Mouse (Mus musculus) embryonic facial prominence, embryonic 12.5 days (tissue): ENCODE data around the gene Pygo1. TPM values are rescaled to one million over a fixed set of nuclear protein-coding genes. Genes with fewer than 3 reads are reported as not detected.

Source experiments
- ATAC-seq: fragments of 200-750 bp; cut with Nextera tagmentation; 2 replicates; pipeline ENCODE4 v1.8.0; 2017; ENCODE audit not compliant: insufficient number of reproducible peaks, insufficient read depth, low FRiP score, low TSS enrichment
- H3K27ac ChIP-seq: fragments of 300-500 bp; sonication (generic); 2 replicates; pipeline ENCODE4 v1.5.1; 2016; ENCODE audit warnings: mild to moderate bottlenecking
- H3K27me3 ChIP-seq: fragments of 300-500 bp; sonication (generic); 2 replicates; pipeline ENCODE4 v1.6.1; 2016; ENCODE audit warnings: mild to moderate bottlenecking, moderate library complexity
- H3K36me3 ChIP-seq: fragments of 300-500 bp; sonication (generic); 2 replicates; pipeline ENCODE4 v1.6.1; 2016; ENCODE audit warnings: mild to moderate bottlenecking
- H3K4me1 ChIP-seq: fragments of 300-500 bp; sonication (generic); 2 replicates; pipeline ENCODE4 v1.6.1; 2016
- H3K4me2 ChIP-seq: fragments of 300-500 bp; sonication (generic); replicated peaks from 2 replicates; pipeline ENCODE4 v1.6.1; 2016; ENCODE audit warnings: mild to moderate bottlenecking, moderate library complexity
- H3K4me3 ChIP-seq: fragments of 300-500 bp; sonication (generic); 2 replicates; pipeline ENCODE4 v1.5.1; 2016; ENCODE audit warnings: mild to moderate bottlenecking
- H3K9ac ChIP-seq: fragments of 300-500 bp; sonication (generic); 2 replicates; pipeline ENCODE4 v1.6.1; 2016; ENCODE audit warnings: mild to moderate bottlenecking, moderate library complexity
- H3K9me3 ChIP-seq: fragments of 300-500 bp; sonication (generic); 2 replicates; pipeline ENCODE4 v1.6.1; 2016; ENCODE audit warnings: mild to moderate bottlenecking, moderate library complexity
- WGBS: fragments of 180-500 bp; shearing (Covaris S2); methylation state at CpG from one replicate; pipeline ENCODE4 v1.1.7; 2016; 5-methylcytosine and 5-hydroxymethylcytosine counted together
- polyA plus RNA-seq: library from polyadenylated mRNA; unstranded; fragments of >200 nt; fragmentation: Nextera tagmentation; extraction: Ambion mirVana; gene quantifications from 2 replicates; pipeline ENCODE4 v1.2.1, GENCODE M21; 2016

The Pygo1 gene
- polyA plus RNA-seq, 1 experiment from 2014 or later: 11.7 TPM

GRCm38 (mm10) chr9:73001314-73002011 is 76.0 kb downstream of the Pygo1 start:
- no peaks in the 10 kb centered on the region for H3K27me3 ChIP-seq
- no peak overlapping the region for H3K27ac ChIP-seq
- H3K9ac ChIP-seq: no peak overlapping the region
- H3K9me3 ChIP-seq: no peaks in the 10 kb centered on the region
- no peak overlapping the region for H3K4me2 ChIP-seq
- 85% methylated on average over 13 of the region's 13 CpGs for WGBS
- H3K4me1 ChIP-seq: no peaks in the 10 kb centered on the region
- H3K4me3 ChIP-seq: no peak overlapping the region
- ATAC-seq: no peak
- peaks cover 4% of the 10 kb centered on the region for H3K36me3 ChIP-seq

Other genes starting within 250 kb of the Pygo1 start
- 1.8 and 2.1 TPM in 2 replicates for gene Prtg, start 118.8 kb upstream of the Pygo1 start, polyA plus RNA-seq
- gene Dyx1c1, start 33.1 kb downstream of the Pygo1 start, polyA plus RNA-seq: 1.5 and 1.8 TPM in 2 replicates
- gene Gm44503, start 33.2 kb downstream of the Pygo1 start, polyA plus RNA-seq: not detected in 2 replicates
- gene Ccpg1os, start 59.7 kb downstream of the Pygo1 start, polyA plus RNA-seq: 13.6 and 13.8 TPM in 2 replicates
- gene Ccpg1, start 59.8 kb downstream of the Pygo1 start, polyA plus RNA-seq: 22.3 and 24.9 TPM in 2 replicates
- 13.5 and 14.7 TPM in 2 replicates for gene Pigb, start 114.7 kb downstream of the Pygo1 start, polyA plus RNA-seq
- gene Rab27a, start 119.2 kb downstream of the Pygo1 start, polyA plus RNA-seq: 6.8 and 8.9 TPM in 2 replicates
- 0.20 TPM in 1 of 2 replicates, not detected in the other for gene Khdc3, start 176.2 kb downstream of the Pygo1 start, polyA plus RNA-seq
- not detected in 2 replicates for gene Gm20509, start 176.8 kb downstream of the Pygo1 start, polyA plus RNA-seq
- 140 and 143 TPM in 2 replicates for gene Rsl24d1, start 187.8 kb downstream of the Pygo1 start, polyA plus RNA-seq